Mouse (Mus musculus) MEL (cell line): ENCODE measurements around the gene Grid1.

Source experiments
- CTCF ChIP-seq, 3 experiments: IDR thresholded peaks in 2 of 3; conservative IDR thresholded peaks in 1 of 3; 2 replicates each; pipeline ENCODE4 v1.5.1; 2011 to 2012; ENCODE audit warnings: low read length in 3 of 3, low read depth in 2 of 3, mild to moderate bottlenecking in 2 of 3, improper control_type of control experiment in 1 of 3, inconsistent platforms in 1 of 3, mixed read lengths in 1 of 3, moderate library complexity in 1 of 3; ENCODE audit not compliant: control insufficient read depth in 1 of 3, insufficient read depth in 1 of 3, poor library complexity in 1 of 3, severe bottlenecking in 1 of 3
- EP300 ChIP-seq, 2 experiments: IDR thresholded peaks; 2 replicates each; pipeline ENCODE4 v1.6.1; 2011; ENCODE audit warnings: improper control_type of control experiment in 2 of 2, low read length in 2 of 2, low read depth in 1 of 2, mild to moderate bottlenecking in 1 of 2
- HCFC1 ChIP-seq: IDR thresholded peaks from 2 replicates; pipeline ENCODE4 v1.6.1; 2012; ENCODE audit warnings: low read depth, mild to moderate bottlenecking, inconsistent platforms, low read length, improper control_type of control experiment, moderate library complexity
- MYB ChIP-seq: IDR thresholded peaks from 2 replicates; pipeline ENCODE4 v1.6.1; 2011; ENCODE audit warnings: mild to moderate bottlenecking, low read depth, low read length, improper control_type of control experiment
- MYC ChIP-seq: IDR thresholded peaks from 2 replicates; pipeline ENCODE4 v1.6.1; 2011; ENCODE audit warnings: low read depth, mild to moderate bottlenecking, low read length, improper control_type of control experiment, moderate library complexity
- POLR2A ChIP-seq, 2 experiments: IDR thresholded peaks; 2 replicates each; pipeline ENCODE4 v1.6.1; 2011 to 2012; ENCODE audit warnings: low read length in 2 of 2, mild to moderate bottlenecking in 2 of 2, control low read depth in 1 of 2, improper control_type of control experiment in 1 of 2, low read depth in 1 of 2, moderate library complexity in 1 of 2; ENCODE audit not compliant: control insufficient read depth in 1 of 2, insufficient read depth in 1 of 2, poor library complexity in 1 of 2

GRCm38 (mm10) chr14:35222196-35222595 is 402.3 kb downstream of the Grid1 start:
- no peak for TF ChIP-seq CTCF (IDR thresholded peaks at IDR 0.05 in 2 of 3, conservative IDR thresholded peaks at IDR 0.05 in 1 of 3; ENCODE audit: control insufficient read depth in 1 of 3, insufficient read depth in 1 of 3, low read depth in 2 of 3, low read length in 3 of 3, poor library complexity in 1 of 3, severe bottlenecking in 1 of 3)
- no peak for TF ChIP-seq HCFC1
- no peak for TF ChIP-seq MYB
- TF ChIP-seq EP300 (IDR thresholded peaks at IDR 0.05; ENCODE audit: low read depth in 1 of 2, low read length in 2 of 2): no peak
- no peak for TF ChIP-seq POLR2A (IDR thresholded peaks at IDR 0.05; ENCODE audit: control insufficient read depth in 1 of 2, insufficient read depth in 1 of 2, low read depth in 1 of 2, low read length in 2 of 2, poor library complexity in 1 of 2)
- TF ChIP-seq MYC: no peak
